Mouse (Mus musculus) bone marrow, adult 2 months (tissue): ENCODE results near the gene C330007P06Rik. TPM values are rescaled to one million over a fixed set of nuclear protein-coding genes. Genes with fewer than 3 reads are reported as not detected.

Experiments used
- H3K27ac ChIP-seq: fragments of 200-500 bp; 2 replicates; pipeline ENCODE4 v1.5.1; 2012; ENCODE audit warnings: low read depth, mild to moderate bottlenecking, control low read depth, inconsistent platforms, low read length; ENCODE audit not compliant: control insufficient read depth, poor library complexity, insufficient read depth
- H3K4me1 ChIP-seq: fragments of 200-500 bp; 2 replicates; pipeline ENCODE4 v1.6.1; 2011; ENCODE audit warnings: low read length; ENCODE audit not compliant: control insufficient read depth, insufficient read depth
- H3K4me3 ChIP-seq: fragments of 200-500 bp; replicated peaks from 2 replicates; pipeline ENCODE3; 2011; ENCODE audit warnings: mild to moderate bottlenecking, low read depth, low read length, control low read depth; ENCODE audit not compliant: control insufficient read depth
- CTCF ChIP-seq: fragments of 200-500 bp; IDR thresholded peaks from 2 replicates; pipeline ENCODE4 v1.5.1; 2011; ENCODE audit warnings: low read length, control low read depth; ENCODE audit not compliant: control insufficient read depth, insufficient read depth
- POLR2A ChIP-seq: fragments of 200-500 bp; IDR thresholded peaks from 2 replicates; pipeline ENCODE4 v1.6.1; 2011; ENCODE audit warnings: low read depth, mild to moderate bottlenecking, control low read depth, low read length, borderline replicate concordance; ENCODE audit not compliant: control insufficient read depth
- WGBS: fragments of 180-500 bp; shearing (Covaris S2); methylation state at CpG from one replicate; pipeline ENCODE4 v1.1.7; 2018; 5-methylcytosine and 5-hydroxymethylcytosine counted together
- polyA plus RNA-seq: library from polyadenylated mRNA; stranded (reverse); fragments of >200 nt; gene quantifications from 2 replicates; pipeline ENCODE4 v1.2.4, GENCODE M21; 2011; ENCODE audit warnings: low replicate concordance; ENCODE audit not compliant: missing spikeins, insufficient read depth, insufficient read length

The C330007P06Rik gene
- 10.4 and 11.4 TPM in 2 replicates for polyA plus RNA-seq

DNA sequence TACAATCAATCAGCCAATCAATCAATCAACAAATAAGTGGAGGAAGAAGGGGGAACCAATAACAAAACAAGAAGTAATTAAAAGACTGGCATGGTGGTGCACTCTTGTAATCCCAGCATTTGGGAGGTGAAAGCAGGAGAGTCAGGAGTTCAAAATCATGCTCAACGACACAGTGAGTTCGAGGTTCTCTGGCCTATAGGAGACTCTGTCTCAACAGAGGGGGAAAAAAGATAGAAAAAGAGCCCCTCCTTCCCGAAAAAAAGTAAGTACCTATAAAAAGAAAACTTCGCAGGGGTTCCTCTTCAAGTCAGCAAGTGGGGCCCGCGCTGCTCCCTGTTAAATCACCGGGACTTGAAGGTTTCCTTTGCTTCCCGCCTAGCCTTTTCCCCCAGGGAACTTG is at the start of gene C330007P06Rik, which contains the start of gene Ube2a:
C330007P06Rik (minus strand) TSS at position 347 of the 400 bp plus-strand sequence.
Ube2a (plus strand) TSS at position 136 of the 400 bp plus-strand sequence.
- Histone ChIP-seq H3K4me1 (no peaks in the 10 kb centered on the region), H3K27ac (peak within 1 kb of the TSS; percentile 84), H3K4me3 (peak within 1 kb of the TSS; percentile 77)
- TF ChIP-seq CTCF: no peak
- no peak for TF ChIP-seq POLR2A
- 17% methylated on average over 8 of the region's 8 CpGs for WGBS

DNA sequence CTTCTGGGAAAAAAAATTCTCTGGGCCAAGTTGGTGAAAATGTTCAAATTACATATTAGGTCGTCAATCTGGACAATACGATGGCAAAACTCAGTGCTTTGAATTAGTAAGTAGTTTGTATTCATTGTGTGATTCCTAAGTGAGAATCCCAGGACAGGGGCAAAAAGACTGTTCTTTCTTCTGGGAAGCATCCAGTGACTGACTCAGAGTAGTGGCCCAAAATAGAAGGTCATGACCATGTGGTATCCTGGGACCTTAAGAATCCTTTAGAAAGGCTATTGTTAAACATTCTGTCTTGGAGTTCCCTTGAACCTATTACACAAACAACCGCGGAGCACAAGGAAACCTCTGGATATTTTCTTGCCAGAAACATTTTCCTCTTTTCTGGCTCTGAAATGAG is 47.4 kb upstream of the C330007P06Rik start:
- Histone ChIP-seq H3K4me1 (no peaks in the 10 kb centered on the region), H3K27ac (no peak overlapping the region), H3K4me3 (no peak overlapping the region)
- TF ChIP-seq CTCF (no peak), POLR2A (no peak)
- 80% methylated on average over 4 of the region's 4 CpGs for WGBS

DNA sequence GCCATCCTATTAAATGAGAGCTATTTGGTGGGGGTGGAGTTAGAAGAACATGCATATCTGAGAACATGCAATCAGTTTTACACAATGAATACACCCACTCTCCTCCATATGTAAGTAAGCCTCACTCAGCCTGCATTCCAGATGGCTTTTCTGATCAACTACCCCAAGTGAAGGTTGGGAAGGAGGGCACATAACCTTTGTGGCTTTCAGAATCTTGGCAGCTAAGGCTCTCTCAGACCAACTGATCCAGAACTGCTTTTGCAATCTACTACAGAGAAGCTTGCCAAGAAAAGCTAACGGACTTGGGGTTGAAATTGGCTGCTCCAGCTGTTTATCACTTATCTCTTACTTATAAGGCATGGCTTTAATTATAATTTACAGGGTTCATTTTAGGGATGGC is 43.8 kb upstream of the C330007P06Rik start:
- Histone ChIP-seq H3K4me1 (no peaks in the 10 kb centered on the region), H3K27ac (no peak overlapping the region), H3K4me3 (no peak overlapping the region)
- TF ChIP-seq POLR2A (no peak), CTCF (no peak)
- WGBS: 38% methylated on average over 1 of the region's 1 CpGs

DNA sequence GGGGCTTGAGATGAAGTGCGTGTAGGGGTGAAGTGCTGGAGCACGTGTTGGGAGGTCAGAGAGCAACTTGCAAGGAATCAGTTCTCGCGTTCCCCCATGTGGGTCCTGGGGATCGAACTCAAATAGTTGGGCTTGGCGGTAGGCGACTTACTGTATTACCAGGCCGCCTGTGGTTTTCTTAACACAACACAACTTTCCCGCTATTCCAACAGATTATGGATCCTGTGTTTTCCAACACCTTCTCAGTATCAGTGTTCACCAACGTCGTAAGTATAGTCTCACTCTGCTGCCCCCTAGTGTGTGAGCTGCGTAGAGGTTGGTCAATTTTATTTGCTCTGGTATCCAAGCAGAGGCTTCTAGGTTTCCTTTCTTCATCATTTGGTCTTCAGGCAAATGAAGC is 37.4 kb upstream of the C330007P06Rik start:
- no peak overlapping the region for H3K27ac ChIP-seq
- no peaks in the 10 kb centered on the region for H3K4me1 ChIP-seq
- H3K4me3 ChIP-seq: no peak overlapping the region
- TF ChIP-seq CTCF (no peak), POLR2A (no peak)
- WGBS: 48% methylated on average over 12 of the region's 12 CpGs

DNA sequence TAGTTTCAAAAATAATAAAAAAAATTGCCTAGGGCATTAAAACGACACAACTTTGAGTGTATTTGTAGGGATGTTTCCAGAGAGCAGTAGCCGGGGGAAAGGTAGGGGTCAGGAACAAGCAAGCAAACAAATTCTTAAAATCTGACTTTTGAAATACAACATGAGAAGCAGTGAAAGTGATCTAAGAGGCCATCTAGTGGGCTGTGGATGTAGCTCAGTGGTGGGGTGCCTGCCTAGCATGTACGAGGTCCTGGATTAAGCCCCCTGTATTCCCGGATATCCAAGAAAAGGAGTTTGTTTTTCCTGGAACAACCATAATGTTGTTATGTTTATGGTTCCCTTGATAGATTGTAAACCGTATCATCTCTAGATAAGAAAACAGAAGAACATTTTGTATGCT is 32.6 kb upstream of the C330007P06Rik start:
- WGBS: 22% methylated on average over 5 of the region's 5 CpGs
- Histone ChIP-seq H3K4me1 (no peaks in the 10 kb centered on the region), H3K27ac (no peak overlapping the region), H3K4me3 (no peak overlapping the region)
- TF ChIP-seq POLR2A: no peak
- no peak for TF ChIP-seq CTCF

DNA sequence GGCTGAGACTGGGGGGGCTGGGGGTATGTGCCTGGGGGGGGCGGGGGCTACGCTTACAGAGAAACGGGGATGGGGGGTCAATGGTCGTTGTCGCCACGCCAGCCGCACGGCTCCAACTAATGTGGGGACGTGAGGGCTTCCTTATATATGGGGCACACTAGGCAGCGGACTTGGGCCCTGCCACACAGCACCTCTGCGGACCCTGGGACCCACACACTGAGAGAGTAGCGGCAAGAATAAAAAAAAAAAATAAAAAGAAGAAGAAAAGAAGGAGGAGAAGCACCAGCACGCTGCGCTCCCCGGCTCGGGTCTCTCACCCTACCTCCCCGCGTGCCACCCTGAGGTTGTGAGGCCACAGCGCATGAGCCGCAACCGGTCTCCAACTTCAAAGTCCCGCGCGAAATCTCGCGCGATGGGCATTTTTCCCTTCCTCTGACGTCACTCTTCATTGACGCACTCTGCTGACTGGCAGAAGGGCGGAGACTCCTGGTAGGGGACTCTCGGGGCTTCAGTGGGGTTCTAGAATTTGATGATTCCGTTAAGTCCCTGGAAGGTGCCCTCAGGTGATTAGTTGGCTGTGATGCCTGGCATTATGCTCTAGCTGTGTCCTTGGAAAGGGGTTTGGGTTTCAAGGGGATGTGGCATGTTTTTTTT is 29.3 kb upstream of the C330007P06Rik start:
- peak overlapping the region; percentile 68 for H3K4me3 ChIP-seq
- no peaks in the 10 kb centered on the region for H3K4me1 ChIP-seq
- no peak overlapping the region for H3K27ac ChIP-seq
- TF ChIP-seq CTCF (no peak), POLR2A (peak; percentile 95)
- WGBS: 13% methylated on average over 31 of the region's 32 CpGs

DNA sequence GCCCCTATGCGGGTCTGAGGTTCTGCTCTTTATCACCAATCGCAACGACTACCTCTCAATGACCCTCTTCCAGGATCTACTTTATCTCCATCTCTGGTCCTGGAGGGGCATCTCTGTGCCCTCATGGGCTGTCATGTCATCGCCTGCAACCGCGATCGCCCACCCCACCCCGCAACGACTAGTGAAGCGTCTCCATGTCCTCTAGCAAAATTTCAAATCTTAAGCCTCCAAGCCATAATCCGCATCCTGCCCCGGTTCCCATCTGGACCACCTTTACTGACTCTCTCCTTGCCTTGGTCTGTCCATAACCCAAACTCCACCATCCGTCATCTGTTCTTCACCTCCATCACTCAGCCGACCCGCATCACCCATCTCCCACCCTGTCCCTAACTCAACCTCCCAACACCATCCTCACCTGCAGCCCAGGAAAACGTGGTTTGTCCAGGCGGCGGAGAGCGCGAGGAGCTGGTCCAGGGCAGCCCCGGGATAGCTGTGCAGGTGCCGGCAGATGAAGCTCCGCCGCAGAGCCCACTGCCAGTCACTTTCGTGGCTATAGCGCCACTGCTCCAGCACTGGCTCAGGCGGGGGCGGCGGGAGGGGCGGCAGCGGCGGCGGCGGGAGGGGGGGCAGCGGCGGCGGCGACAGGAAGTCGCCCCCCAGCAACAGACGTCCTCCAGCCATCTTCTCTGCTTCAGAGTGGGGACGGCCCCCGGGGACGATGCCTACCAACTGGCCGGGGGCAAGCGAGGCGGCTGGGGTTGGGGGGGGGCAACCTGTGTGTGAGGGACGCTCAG is 28.6 kb upstream of the C330007P06Rik start, which contains the start of gene Nkrf:
Nkrf (minus strand) TSS at position 579 of the 794 bp plus-strand sequence.
- TF ChIP-seq POLR2A (no peak), CTCF (no peak)
- 16% methylated on average over 37 of the region's 47 CpGs for WGBS
- H3K4me1 ChIP-seq: no peaks in the 10 kb centered on the region
- peak within 1 kb of the TSS; percentile 79 for H3K4me3 ChIP-seq
- H3K27ac ChIP-seq: no peak within 1 kb of the TSS

DNA sequence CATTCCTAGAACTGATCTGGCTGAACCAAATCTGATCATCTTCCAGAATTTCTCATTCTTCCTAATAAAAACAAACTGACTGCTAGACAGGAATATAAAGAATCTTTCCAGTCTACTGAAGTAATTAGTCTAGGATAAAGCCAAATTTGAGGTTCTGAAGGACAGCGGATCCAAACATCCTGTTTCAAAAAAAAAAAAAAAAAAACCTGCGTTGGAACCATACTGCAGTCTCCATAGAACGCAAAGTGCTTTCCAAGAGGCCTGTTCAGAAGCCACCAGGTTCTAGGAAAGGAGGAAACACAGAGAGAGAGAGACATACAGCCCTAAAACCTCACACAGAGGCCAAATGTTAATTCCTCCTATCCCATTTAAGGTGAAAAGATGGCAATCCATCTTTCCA is 27.7 kb upstream of the C330007P06Rik start:
- Histone ChIP-seq H3K27ac (no peak overlapping the region), H3K4me3 (no peak overlapping the region), H3K4me1 (no peaks in the 10 kb centered on the region)
- TF ChIP-seq CTCF (no peak), POLR2A (no peak)
- WGBS: 39% methylated on average over 3 of the region's 3 CpGs
